Mouse (Mus musculus) bone marrow macrophage, adult 2 months (primary cell): ENCODE data around the gene 0610009B22Rik.

Experiments used
- CTCF ChIP-seq: IDR thresholded peaks from 2 replicates; pipeline ENCODE4 v1.5.1; 2012; ENCODE audit warnings: low read depth, mild to moderate bottlenecking, low read length, moderate library complexity
- POLR2A ChIP-seq: IDR thresholded peaks from 2 replicates; pipeline ENCODE4 v1.6.1; 2012; ENCODE audit warnings: mild to moderate bottlenecking, low read depth, low read length, borderline replicate concordance

DNA sequence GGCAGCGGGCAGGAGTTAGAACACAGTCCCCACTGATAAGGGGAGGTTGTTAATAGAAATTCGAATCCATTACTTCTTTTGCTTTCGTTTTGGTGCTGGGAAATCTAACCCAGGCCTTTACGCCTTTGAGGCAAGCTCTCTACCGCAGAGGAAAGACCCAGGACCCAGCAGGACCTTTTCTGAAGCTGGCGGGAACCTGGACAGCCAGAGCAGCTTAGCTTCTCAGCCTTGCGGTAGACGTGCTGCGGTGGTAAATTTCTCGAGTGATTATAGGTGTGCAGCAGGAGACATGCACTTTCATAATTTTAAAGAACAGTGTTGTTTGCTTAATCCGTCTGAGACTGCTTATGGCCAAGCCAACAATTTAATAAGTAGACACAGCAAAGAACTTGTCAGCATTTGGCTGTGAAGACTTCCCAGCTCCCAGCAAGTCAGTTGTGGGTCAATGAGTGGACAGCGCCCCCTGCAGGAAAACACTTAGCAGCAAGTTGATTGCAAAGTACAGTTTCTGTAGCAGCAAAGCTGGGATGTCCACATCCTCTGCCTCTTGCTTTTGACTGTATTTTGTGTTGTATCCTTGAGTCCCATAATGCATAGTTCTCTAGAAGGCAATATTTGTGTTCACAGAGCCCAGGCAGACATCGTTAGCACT lies 7.2 kb downstream of the 0610009B22Rik start:
- TF ChIP-seq POLR2A: no peak
- TF ChIP-seq CTCF: peak; percentile 68
